Mouse (Mus musculus): ENCODE data around the gene Hnrnph2. TPM values are rescaled to one million over a fixed set of nuclear protein-coding genes. Genes with fewer than 3 reads are reported as not detected.
A peak's percentile ranks its signal among the peaks of the same experiment; 100 is the strongest.

The Hnrnph2 gene
- polyA plus RNA-seq, 1 experiment, result 44.5 TPM

- Histone ChIP-seq H3K4me1 (ENCODE audit: control insufficient read depth, insufficient read depth, insufficient read length, low read length) (peaks cover 3% of the 10 kb centered on the region; the same call in 1 of the 2 replicates), H3K4me3 (ENCODE audit: insufficient read depth, low read depth, low read length) (no peak overlapping the region), H3K27ac (replicated peaks; ENCODE audit: low read depth, low read length) (no peak overlapping the region)
These were observed 11.1 kb upstream of the Hnrnph2 start for GRCm38 (mm10) chrX:134589836-134590235.

GRCm38 (mm10) chrX:134599922-134600565 is 935 bp upstream of the Hnrnph2 start:
- Histone ChIP-seq H3K27ac (replicated peaks; ENCODE audit: low read depth, low read length) (no peak overlapping the region), H3K4me3 (ENCODE audit: insufficient read depth, low read depth, low read length) (peak overlapping the region; percentile 74), H3K4me1 (ENCODE audit: control insufficient read depth, insufficient read depth, insufficient read length, low read length) (no peaks in the 10 kb centered on the region)

GRCm38 (mm10) chrX:134601380-134602120 is 571 bp downstream of the Hnrnph2 start:
- Histone ChIP-seq H3K4me3 (ENCODE audit: insufficient read depth, low read depth, low read length) (peak overlapping the region; percentile 86), H3K27ac (replicated peaks; ENCODE audit: low read depth, low read length) (peak overlapping the region; percentile 94), H3K4me1 (ENCODE audit: control insufficient read depth, insufficient read depth, insufficient read length, low read length) (no peaks in the 10 kb centered on the region)

- no peaks in the 10 kb centered on the region for H3K4me1 ChIP-seq (ENCODE audit: control insufficient read depth, insufficient read depth, insufficient read length, low read length)
- H3K4me3 ChIP-seq (ENCODE audit: insufficient read depth, low read depth, low read length), result no peak overlapping the region
- no peak overlapping the region for H3K27ac ChIP-seq (replicated peaks; ENCODE audit: low read depth, low read length)
These were observed 8.5 kb downstream of the Hnrnph2 start for GRCm38 (mm10) chrX:134609472-134609871.

- H3K4me3 ChIP-seq (ENCODE audit: insufficient read depth, low read depth, low read length), result no peak overlapping the region
- H3K4me1 ChIP-seq (ENCODE audit: control insufficient read depth, insufficient read depth, insufficient read length, low read length), result no peaks in the 10 kb centered on the region
- no peak overlapping the region for H3K27ac ChIP-seq (replicated peaks; ENCODE audit: low read depth, low read length)
These were observed 10.0 kb downstream of the Hnrnph2 start for GRCm38 (mm10) chrX:134610984-134611383.

- Histone ChIP-seq H3K4me1 (ENCODE audit: control insufficient read depth, insufficient read depth, insufficient read length, low read length) (no peaks in the 10 kb centered on the region), H3K27ac (replicated peaks; ENCODE audit: low read depth, low read length) (peak overlapping the region; percentile 77), H3K4me3 (ENCODE audit: insufficient read depth, low read depth, low read length) (peak overlapping the region; percentile 71)
These were observed 11.4 kb downstream of the Hnrnph2 start for GRCm38 (mm10) chrX:134612285-134612959.

GRCm38 (mm10) chrX:134614306-134614705 is 13.3 kb downstream of the Hnrnph2 start:
- Histone ChIP-seq H3K4me3 (ENCODE audit: insufficient read depth, low read depth, low read length) (no peak overlapping the region), H3K4me1 (ENCODE audit: control insufficient read depth, insufficient read depth, insufficient read length, low read length) (no peaks in the 10 kb centered on the region), H3K27ac (replicated peaks; ENCODE audit: low read depth, low read length) (no peak overlapping the region)

GRCm38 (mm10) chrX:134619695-134620094 is 18.7 kb downstream of the Hnrnph2 start:
- no peaks in the 10 kb centered on the region for H3K4me1 ChIP-seq (ENCODE audit: control insufficient read depth, insufficient read depth, insufficient read length, low read length)
- H3K4me3 ChIP-seq (ENCODE audit: insufficient read depth, low read depth, low read length), result no peak overlapping the region
- H3K27ac ChIP-seq (replicated peaks; ENCODE audit: low read depth, low read length), result no peak overlapping the region

GRCm38 (mm10) chrX:134620254-134620865 is 19.4 kb downstream of the Hnrnph2 start:
- no peaks in the 10 kb centered on the region for H3K4me1 ChIP-seq (ENCODE audit: control insufficient read depth, insufficient read depth, insufficient read length, low read length)
- no peak overlapping the region for H3K4me3 ChIP-seq (ENCODE audit: insufficient read depth, low read depth, low read length)
- no peak overlapping the region for H3K27ac ChIP-seq (replicated peaks; ENCODE audit: low read depth, low read length)

- no peaks in the 10 kb centered on the region for H3K4me1 ChIP-seq (ENCODE audit: control insufficient read depth, insufficient read depth, insufficient read length, low read length)
- no peak overlapping the region for H3K4me3 ChIP-seq (ENCODE audit: insufficient read depth, low read depth, low read length)
These were observed 20.7 kb downstream of the Hnrnph2 start for GRCm38 (mm10) chrX:134621685-134622084.

GRCm38 (mm10) chrX:134623350-134623749 is 22.4 kb downstream of the Hnrnph2 start:
- no peaks in the 10 kb centered on the region; the same call in 1 of the 2 replicates for H3K4me1 ChIP-seq (ENCODE audit: control insufficient read depth, insufficient read depth, insufficient read length, low read length)
- no peak overlapping the region for H3K4me3 ChIP-seq (ENCODE audit: insufficient read depth, low read depth, low read length)
- H3K27ac ChIP-seq (replicated peaks; ENCODE audit: low read depth, low read length), result no peak overlapping the region

More at GRCm38 (mm10) chrX:134621685-134622084, 20.7 kb downstream of the Hnrnph2 start:
- H3K27ac ChIP-seq (replicated peaks; ENCODE audit: low read depth, low read length), result no peak overlapping the region

GRCm38 (mm10) chrX:134628200-134628599 is 27.2 kb downstream of the Hnrnph2 start:
- H3K27ac ChIP-seq (replicated peaks; ENCODE audit: low read depth, low read length), result peak overlapping the region; percentile 37
- H3K4me3 ChIP-seq (ENCODE audit: insufficient read depth, low read depth, low read length), result no peak overlapping the region
- no peaks in the 10 kb centered on the region; the same call in 1 of the 2 replicates for H3K4me1 ChIP-seq (ENCODE audit: control insufficient read depth, insufficient read depth, insufficient read length, low read length)

- Histone ChIP-seq H3K27ac (replicated peaks; ENCODE audit: low read depth, low read length) (no peak overlapping the region), H3K4me3 (ENCODE audit: insufficient read depth, low read depth, low read length) (no peak overlapping the region), H3K4me1 (ENCODE audit: control insufficient read depth, insufficient read depth, insufficient read length, low read length) (no peaks in the 10 kb centered on the region; the same call in 1 of the 2 replicates)
These were observed 31.7 kb downstream of the Hnrnph2 start for GRCm38 (mm10) chrX:134632710-134633109.

GRCm38 (mm10) chrX:134635111-134635510 is 34.1 kb downstream of the Hnrnph2 start:
- no peak overlapping the region for H3K27ac ChIP-seq (replicated peaks; ENCODE audit: low read depth, low read length)
- no peaks in the 10 kb centered on the region for H3K4me1 ChIP-seq (ENCODE audit: control insufficient read depth, insufficient read depth, insufficient read length, low read length)
- no peak overlapping the region for H3K4me3 ChIP-seq (ENCODE audit: insufficient read depth, low read depth, low read length)

GRCm38 (mm10) chrX:134635860-134636259 is 34.9 kb downstream of the Hnrnph2 start:
- H3K4me1 ChIP-seq (ENCODE audit: control insufficient read depth, insufficient read depth, insufficient read length, low read length), result peaks cover 5% of the 10 kb centered on the region; the same call in 1 of the 2 replicates
- H3K27ac ChIP-seq (replicated peaks; ENCODE audit: low read depth, low read length), result peak overlapping the region; percentile 66
- no peak overlapping the region for H3K4me3 ChIP-seq (ENCODE audit: insufficient read depth, low read depth, low read length)
